Mouse (Mus musculus): Measurements from ENCODE around the gene Slc1a1. TPM values are rescaled to one million over a fixed set of nuclear protein-coding genes. Genes with fewer than 3 reads are reported as not detected.

The Slc1a1 gene
- polyA plus RNA-seq, 1 experiment from 2014 or later = 0.44 TPM

DNA sequence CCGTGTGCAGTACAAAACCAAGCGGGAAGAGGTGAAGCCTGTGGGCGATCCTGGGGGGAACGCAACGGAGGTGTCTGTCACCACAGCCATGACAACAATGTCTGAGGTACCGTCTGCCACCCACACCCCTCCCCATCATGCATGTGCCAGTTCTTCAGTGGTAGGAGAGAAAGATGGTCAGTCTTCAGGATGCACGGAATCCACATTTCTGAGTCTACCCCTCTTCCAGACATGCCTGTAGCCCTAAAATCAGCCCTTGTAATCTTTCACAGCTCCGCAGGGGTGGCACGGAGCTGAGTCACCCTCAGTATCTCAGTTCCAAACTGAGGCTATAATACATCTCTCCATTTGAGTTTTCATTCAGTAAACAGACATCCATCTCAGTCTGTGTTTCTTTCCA lies 62.6 kb downstream of the Slc1a1 start:
- DNase-seq (ENCODE audit: low spot score, missing footprints) (no peak), ATAC-seq (ENCODE audit: low FRiP score) (no peak)
- Histone ChIP-seq H3K36me3 (ENCODE audit: control insufficient read depth, insufficient read depth, low read length) (no peaks in the 10 kb centered on the region), H3K4me2 (no peak overlapping the region), H3K4me1 (ENCODE audit: control insufficient read depth, insufficient read depth, low read length) (no peaks in the 10 kb centered on the region), H3K27ac (ENCODE audit: low read depth, low read length) (no peak overlapping the region), H3K9me3 (ENCODE audit: control insufficient read depth, low read length) (no peaks in the 10 kb centered on the region), H3K4me3 (ENCODE audit: low read depth, low read length) (no peak overlapping the region), H3K27me3 (ENCODE audit: control insufficient read depth, insufficient read depth, low read length) (no peaks in the 10 kb centered on the region), H3K9ac (ENCODE audit: low read length) (no peak overlapping the region)
- WGBS = 87% methylated on average over 9 of the region's 9 CpGs

DNA sequence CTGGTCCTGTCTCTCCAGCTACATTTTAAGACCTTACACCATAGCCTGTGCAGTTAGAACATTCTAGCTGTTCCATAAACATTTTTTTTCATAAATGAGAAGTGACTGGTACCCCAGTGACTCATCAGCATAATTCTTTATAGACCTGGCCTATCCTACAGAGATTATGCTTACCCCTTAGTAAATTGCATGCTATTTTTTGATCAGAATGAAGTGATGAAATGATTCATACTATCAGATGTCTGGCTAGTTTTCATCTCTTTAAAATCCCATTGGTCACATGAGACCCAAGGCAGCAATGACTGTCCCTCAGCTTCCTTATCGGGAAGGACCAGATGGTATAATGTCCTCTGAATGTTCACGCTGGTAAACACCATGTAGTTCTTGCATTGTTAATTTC lies 65.9 kb downstream of the Slc1a1 start:
- no peak overlapping the region for H3K4me2 ChIP-seq
- 92% methylated on average over 2 of the region's 2 CpGs for WGBS
- no peak for ATAC-seq (ENCODE audit: low FRiP score)

DNA sequence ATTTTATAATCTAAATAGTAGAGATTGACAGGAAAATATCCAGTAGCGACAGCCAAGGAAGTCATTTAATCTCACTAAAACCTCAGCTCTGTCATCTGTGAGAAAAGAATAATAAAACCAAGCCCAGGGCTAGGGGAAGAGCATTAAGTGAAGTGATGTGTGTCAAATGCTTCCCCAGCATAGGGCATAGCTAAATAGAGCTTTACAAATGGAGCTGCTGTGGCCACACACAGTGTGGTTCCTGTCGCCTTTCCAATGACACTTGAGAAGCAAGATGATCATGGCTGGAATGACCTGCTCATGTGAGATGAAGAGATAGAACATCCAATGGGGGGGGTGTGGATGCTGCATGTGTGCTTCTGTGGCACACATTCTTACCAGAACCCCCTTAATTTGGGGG lies 67.3 kb downstream of the Slc1a1 start:
- ATAC-seq (ENCODE audit: low FRiP score) = no peak
- no peak overlapping the region for H3K4me2 ChIP-seq
- 44% methylated on average over 2 of the region's 2 CpGs for WGBS

More for the DNA sequence above, 65.9 kb downstream of the Slc1a1 start:
- no peaks in the 10 kb centered on the region for H3K27me3 ChIP-seq (ENCODE audit: control insufficient read depth, insufficient read depth, low read length)
- DNase-seq (ENCODE audit: low spot score, missing footprints) = no peak
- H3K9me3 ChIP-seq (ENCODE audit: control insufficient read depth, low read length) = no peaks in the 10 kb centered on the region
- no peak overlapping the region for H3K4me3 ChIP-seq (ENCODE audit: low read depth, low read length)
- H3K27ac ChIP-seq (ENCODE audit: low read depth, low read length) = no peak overlapping the region
- H3K9ac ChIP-seq (ENCODE audit: low read length) = no peak overlapping the region
- no peaks in the 10 kb centered on the region for H3K36me3 ChIP-seq (ENCODE audit: control insufficient read depth, insufficient read depth, low read length)
- no peaks in the 10 kb centered on the region for H3K4me1 ChIP-seq (ENCODE audit: control insufficient read depth, insufficient read depth, low read length)

DNA sequence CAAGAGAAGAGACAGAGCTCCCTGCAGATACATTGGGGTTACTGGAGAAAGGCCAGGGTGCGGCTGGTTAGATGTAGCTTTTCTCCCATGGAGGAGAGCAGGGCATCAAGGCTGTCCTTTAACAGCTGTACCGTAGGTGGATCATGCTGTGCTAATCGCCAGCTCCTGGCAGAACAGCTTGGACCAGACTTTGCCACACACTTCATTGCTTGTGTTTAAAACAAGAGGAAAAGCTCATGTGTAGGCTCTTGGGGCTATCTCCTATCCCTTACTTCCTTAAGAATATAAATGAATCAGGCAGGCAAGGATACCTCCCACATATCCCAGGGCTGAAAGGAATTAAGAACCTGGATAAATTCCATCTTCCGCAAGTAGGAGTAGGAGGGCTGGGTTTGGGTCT lies 68.0 kb downstream of the Slc1a1 start:
- no peak overlapping the region for H3K9ac ChIP-seq (ENCODE audit: low read length)
- no peak overlapping the region for H3K27ac ChIP-seq (ENCODE audit: low read depth, low read length)
- no peak overlapping the region for H3K4me2 ChIP-seq
- no peaks in the 10 kb centered on the region for H3K27me3 ChIP-seq (ENCODE audit: control insufficient read depth, insufficient read depth, low read length)
- no peak overlapping the region for H3K4me3 ChIP-seq (ENCODE audit: low read depth, low read length)
- DNase-seq (ENCODE audit: low spot score, missing footprints) (no peak), ATAC-seq (ENCODE audit: low FRiP score) (no peak)
- WGBS = 89% methylated on average over 4 of the region's 4 CpGs
- no peaks in the 10 kb centered on the region for H3K36me3 ChIP-seq (ENCODE audit: control insufficient read depth, insufficient read depth, low read length)
- no peaks in the 10 kb centered on the region for H3K4me1 ChIP-seq (ENCODE audit: control insufficient read depth, insufficient read depth, low read length)
- H3K9me3 ChIP-seq (ENCODE audit: control insufficient read depth, low read length) = no peaks in the 10 kb centered on the region

More for the DNA sequence above, 67.3 kb downstream of the Slc1a1 start:
- H3K27me3 ChIP-seq (ENCODE audit: control insufficient read depth, insufficient read depth, low read length) = no peaks in the 10 kb centered on the region
- H3K9me3 ChIP-seq (ENCODE audit: control insufficient read depth, low read length) = no peaks in the 10 kb centered on the region
- no peaks in the 10 kb centered on the region for H3K36me3 ChIP-seq (ENCODE audit: control insufficient read depth, insufficient read depth, low read length)
- no peak for DNase-seq (ENCODE audit: low spot score, missing footprints)
- H3K27ac ChIP-seq (ENCODE audit: low read depth, low read length) = no peak overlapping the region
- H3K9ac ChIP-seq (ENCODE audit: low read length) = no peak overlapping the region
- no peak overlapping the region for H3K4me3 ChIP-seq (ENCODE audit: low read depth, low read length)
- H3K4me1 ChIP-seq (ENCODE audit: control insufficient read depth, insufficient read depth, low read length) = no peaks in the 10 kb centered on the region

DNA sequence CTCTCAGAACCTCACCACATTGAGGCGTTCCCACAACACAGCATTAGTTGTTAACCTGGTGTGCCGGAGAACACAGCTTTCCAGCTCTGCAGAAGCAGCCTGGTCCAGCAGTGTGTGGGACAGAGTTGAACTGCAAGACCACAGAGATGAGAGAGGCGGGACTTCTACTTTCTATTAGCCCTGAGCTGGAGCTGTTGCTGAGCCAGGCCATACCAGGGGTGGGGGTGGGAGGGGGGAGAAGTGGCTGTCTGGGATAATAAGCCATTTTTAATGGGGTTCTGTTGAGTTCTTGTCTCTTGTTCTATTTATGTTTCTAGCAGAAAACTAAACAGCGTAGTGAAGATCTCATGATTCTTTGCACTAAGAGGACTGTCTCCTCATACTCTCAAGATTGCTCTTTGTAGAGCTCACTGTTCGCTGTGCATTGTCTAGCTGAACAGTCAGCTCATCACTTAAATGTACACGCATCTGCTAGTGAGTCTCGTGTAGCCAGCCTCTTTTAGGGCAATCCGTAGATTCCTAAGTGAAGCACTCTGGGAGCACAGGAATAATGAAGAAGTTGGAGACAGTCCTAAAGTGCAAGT lies 68.8 kb downstream of the Slc1a1 start:
- H3K27ac ChIP-seq (ENCODE audit: low read depth, low read length) = no peak overlapping the region
- DNase-seq (ENCODE audit: low spot score, missing footprints) = no peak
- no peak overlapping the region for H3K9ac ChIP-seq (ENCODE audit: low read length)
- H3K4me1 ChIP-seq (ENCODE audit: control insufficient read depth, insufficient read depth, low read length) = no peaks in the 10 kb centered on the region
- H3K4me3 ChIP-seq (ENCODE audit: low read depth, low read length) = no peak overlapping the region
- no peak overlapping the region for H3K4me2 ChIP-seq
- H3K36me3 ChIP-seq (ENCODE audit: control insufficient read depth, insufficient read depth, low read length) = no peaks in the 10 kb centered on the region
- 91% methylated on average over 8 of the region's 8 CpGs for WGBS
- H3K27me3 ChIP-seq (ENCODE audit: control insufficient read depth, insufficient read depth, low read length) = no peaks in the 10 kb centered on the region
- H3K9me3 ChIP-seq (ENCODE audit: control insufficient read depth, low read length) = no peaks in the 10 kb centered on the region
- no peak for ATAC-seq (ENCODE audit: low FRiP score)

DNA sequence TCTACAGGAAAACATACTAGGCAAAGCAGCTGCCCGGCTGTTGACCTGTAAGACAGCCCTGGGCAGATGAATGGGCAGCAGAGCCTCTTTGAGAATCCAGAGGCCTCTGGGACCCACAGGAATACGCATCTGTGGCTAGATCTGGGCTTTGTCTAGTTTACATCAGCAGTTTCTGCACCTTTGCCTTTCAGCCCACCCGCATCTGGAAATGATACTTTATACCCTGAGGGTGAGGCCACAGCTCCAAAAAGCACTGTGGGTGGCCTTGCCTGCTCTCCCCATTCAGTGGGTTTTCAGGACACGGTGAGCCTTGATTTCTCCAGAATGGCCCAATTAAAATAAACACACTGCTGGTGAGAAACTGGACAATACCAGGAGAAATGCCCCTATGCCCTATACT lies 73.3 kb downstream of the Slc1a1 start:
- WGBS = 54% methylated on average over 4 of the region's 4 CpGs
- Histone ChIP-seq H3K27me3 (ENCODE audit: control insufficient read depth, insufficient read depth, low read length) (no peaks in the 10 kb centered on the region), H3K4me1 (ENCODE audit: control insufficient read depth, insufficient read depth, low read length) (no peaks in the 10 kb centered on the region), H3K9me3 (ENCODE audit: control insufficient read depth, low read length) (no peaks in the 10 kb centered on the region), H3K36me3 (ENCODE audit: control insufficient read depth, insufficient read depth, low read length) (no peaks in the 10 kb centered on the region), H3K9ac (ENCODE audit: low read length) (no peak overlapping the region), H3K27ac (ENCODE audit: low read depth, low read length) (no peak overlapping the region), H3K4me2 (no peak overlapping the region), H3K4me3 (ENCODE audit: low read depth, low read length) (no peak overlapping the region)
- ATAC-seq (ENCODE audit: low FRiP score) = no peak
- DNase-seq (ENCODE audit: low spot score, missing footprints) = no peak

DNA sequence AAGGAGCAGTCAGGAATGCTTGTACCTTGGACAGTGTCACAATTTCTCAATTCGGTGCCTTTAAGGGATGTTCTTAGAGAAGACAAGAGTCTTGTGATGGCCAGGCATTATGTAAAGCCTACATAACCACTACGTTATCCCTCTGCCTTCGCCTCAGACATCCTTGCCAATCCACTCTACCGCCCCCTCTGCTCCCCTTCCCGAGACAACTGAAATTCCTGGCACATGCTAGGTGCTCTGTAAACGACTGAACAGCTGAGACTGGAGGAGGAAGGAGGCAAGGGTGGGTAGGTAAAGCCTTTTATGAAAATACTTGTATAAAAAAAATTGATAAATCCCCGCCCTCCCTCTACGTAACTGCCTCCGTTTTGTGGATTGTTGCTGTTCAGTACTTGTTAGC lies 73.8 kb downstream of the Slc1a1 start:
- DNase-seq (ENCODE audit: low spot score, missing footprints) (no peak), ATAC-seq (ENCODE audit: low FRiP score) (no peak)
- Histone ChIP-seq H3K27me3 (ENCODE audit: control insufficient read depth, insufficient read depth, low read length) (no peaks in the 10 kb centered on the region), H3K36me3 (ENCODE audit: control insufficient read depth, insufficient read depth, low read length) (no peaks in the 10 kb centered on the region), H3K9me3 (ENCODE audit: control insufficient read depth, low read length) (no peaks in the 10 kb centered on the region), H3K4me3 (ENCODE audit: low read depth, low read length) (no peak overlapping the region), H3K4me2 (no peak overlapping the region), H3K27ac (ENCODE audit: low read depth, low read length) (no peak overlapping the region), H3K9ac (ENCODE audit: low read length) (no peak overlapping the region), H3K4me1 (ENCODE audit: control insufficient read depth, insufficient read depth, low read length) (no peaks in the 10 kb centered on the region)
- WGBS = 81% methylated on average over 9 of the region's 9 CpGs

DNA sequence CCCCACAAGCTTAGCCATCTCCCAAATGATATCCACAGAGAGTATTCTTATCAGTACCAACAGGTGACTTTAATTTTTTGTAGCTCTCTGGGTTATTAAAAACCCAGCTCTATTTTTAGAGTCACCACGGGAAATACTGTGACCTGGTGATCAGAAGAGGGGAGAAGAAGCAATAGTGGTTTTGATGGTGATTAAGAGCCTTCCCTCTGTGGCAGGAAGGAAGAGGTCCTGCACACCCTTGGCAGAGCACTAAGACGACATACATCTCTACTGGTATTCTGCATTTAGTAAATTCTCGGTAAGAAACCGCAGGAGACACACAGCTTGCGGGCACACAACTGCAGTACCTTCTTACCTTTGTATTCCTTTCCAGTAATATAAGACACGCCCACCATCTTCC lies 79.7 kb downstream of the Slc1a1 start:
- no peak for ATAC-seq (ENCODE audit: low FRiP score)
- no peaks in the 10 kb centered on the region; the same call in 1 of the 2 replicates for H3K4me1 ChIP-seq (ENCODE audit: control insufficient read depth, insufficient read depth, low read length)
- no peaks in the 10 kb centered on the region for H3K27me3 ChIP-seq (ENCODE audit: control insufficient read depth, insufficient read depth, low read length)
- H3K4me3 ChIP-seq (ENCODE audit: low read depth, low read length) = no peak overlapping the region
- no peak overlapping the region for H3K9ac ChIP-seq (ENCODE audit: low read length)
- H3K27ac ChIP-seq (ENCODE audit: low read depth, low read length) = no peak overlapping the region
- no peaks in the 10 kb centered on the region for H3K36me3 ChIP-seq (ENCODE audit: control insufficient read depth, insufficient read depth, low read length)
- no peak overlapping the region for H3K4me2 ChIP-seq
- DNase-seq (ENCODE audit: low spot score, missing footprints) = no peak
- no peaks in the 10 kb centered on the region for H3K9me3 ChIP-seq (ENCODE audit: control insufficient read depth, low read length)
- WGBS = 86% methylated on average over 6 of the region's 6 CpGs

DNA sequence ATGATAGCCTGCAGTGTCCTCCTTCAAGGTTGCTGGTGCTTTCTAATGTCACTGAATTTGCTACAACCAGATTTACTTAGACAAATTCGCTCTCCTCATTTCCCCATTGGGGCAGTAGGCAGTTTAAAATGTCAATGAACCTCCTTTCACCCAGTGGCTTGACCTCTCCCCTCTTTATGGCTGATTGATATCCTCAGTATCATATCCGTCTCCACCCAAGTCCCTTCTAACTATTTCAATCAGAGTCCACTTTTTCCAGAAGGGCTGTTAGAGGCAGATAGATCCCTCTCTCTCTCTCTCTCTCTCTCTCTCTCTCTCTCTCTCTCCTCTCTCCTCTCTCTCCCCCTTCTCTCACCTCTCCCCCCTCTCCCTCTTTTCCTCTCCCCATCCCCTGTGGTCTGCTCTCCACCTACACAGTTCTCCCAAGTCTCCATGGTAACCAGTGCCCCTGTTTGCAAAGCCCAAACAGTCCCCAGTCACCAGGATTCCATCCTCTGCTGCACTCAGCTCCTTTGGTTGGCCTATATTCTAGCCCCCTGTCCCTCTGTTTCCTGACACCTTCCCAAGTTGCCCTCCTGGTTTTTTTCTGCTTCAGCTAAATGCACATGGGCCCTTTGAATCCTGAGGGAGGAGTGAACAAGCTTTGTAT lies 80.9 kb downstream of the Slc1a1 start:
- DNase-seq (ENCODE audit: low spot score, missing footprints) (no peak), ATAC-seq (ENCODE audit: low FRiP score) (no peak)
- Histone ChIP-seq H3K4me2 (no peak overlapping the region), H3K9ac (ENCODE audit: low read length) (no peak overlapping the region), H3K27me3 (ENCODE audit: control insufficient read depth, insufficient read depth, low read length) (no peaks in the 10 kb centered on the region), H3K4me1 (ENCODE audit: control insufficient read depth, insufficient read depth, low read length) (no peaks in the 10 kb centered on the region; the same call in 1 of the 2 replicates), H3K9me3 (ENCODE audit: control insufficient read depth, low read length) (no peaks in the 10 kb centered on the region), H3K4me3 (ENCODE audit: low read depth, low read length) (no peak overlapping the region), H3K36me3 (ENCODE audit: control insufficient read depth, insufficient read depth, low read length) (no peaks in the 10 kb centered on the region), H3K27ac (ENCODE audit: low read depth, low read length) (no peak overlapping the region)
- 71% methylated on average over 2 of the region's 2 CpGs for WGBS

Data from midbrain, embryonic 11.5 days (tissue).